20 mouse cellular contexts compared by ENCODE assay signal in genomic region chr2:130268074-130268473, GRCm38 (mm10). TPM values are rescaled to one million over a fixed set of nuclear protein-coding genes. Genes with fewer than 3 reads are reported as not detected.
A peak's percentile ranks its signal among the peaks of the same experiment; 100 is the strongest.
DNase-seq lines count a peak whose midpoint lies in the region; ATAC-seq and TF ChIP-seq lines count a peak whose summit lies in the region.
"Had no signal": no experiment of that assay in that cellular context is flagged by ENCODE, and none has a peak within 500 bp of the region (broad histone marks: within the 10 kb centered on the region; RNA-seq: fewer than 3 reads in every experiment).

No protein-coding gene starts in this region.

- WGBS in hindbrain, postnatal 0 days = 68% methylated on average over 7 of the region's 7 CpGs
- WGBS in hindbrain, embryonic 16.5 days = 66% methylated on average over 7 of the region's 7 CpGs

- no peak overlapping the region for H3K4me3 ChIP-seq in hindbrain, postnatal 0 days (ENCODE audit: low read length)
- no peak overlapping the region for H3K4me3 ChIP-seq in hindbrain, embryonic 16.5 days (ENCODE audit: low read length)
- no peak overlapping the region for H3K4me3 ChIP-seq in left cerebral cortex, adult 2 months
- H3K4me3 ChIP-seq: embryonic facial prominence, embryonic 10.5 days; forebrain, embryonic 13.5 days; heart, embryonic 13.5 days; hindbrain, embryonic 12.5 days had no signal

- DNase-seq in hindbrain, postnatal 0 days (ENCODE audit: low spot score) = no peak
- DNase-seq in left cerebral cortex, adult 2 months (ENCODE audit: extremely low spot score in 1 of 2, low spot score in 2 of 2) = no peak
- no peak for DNase-seq in left cerebral cortex, adult 11 months (ENCODE audit: low spot score)
- DNase-seq in ES-CJ7 (ENCODE audit: low read depth, low spot score) (peak; percentile 55), R1 (ENCODE audit: low read depth, low spot score) (peak; percentile 33)
- DNase-seq in cerebellum, postnatal 14 days = no peak
- DNase-seq: adrenal gland, postnatal 14 days; cerebellum, adult 18-20 months; cerebellum, adult 9-11 months; forebrain, postnatal 0 days; gastrocnemius, postnatal 10 days; heart, postnatal 4 days had no signal

- no peaks in the 10 kb centered on the region for H3K27me3 ChIP-seq in hindbrain, postnatal 0 days (ENCODE audit: insufficient read depth, low read length)
- H3K27me3 ChIP-seq in hindbrain, embryonic 16.5 days (replicated peaks; ENCODE audit: control insufficient read depth, insufficient read depth, low read length) = no peaks in the 10 kb centered on the region
- H3K27me3 ChIP-seq: hindbrain, embryonic 12.5 days had no signal

- H3K4me2 ChIP-seq in hindbrain, postnatal 0 days (ENCODE audit: low read depth, low read length) = no peak overlapping the region
- H3K4me2 ChIP-seq in hindbrain, embryonic 16.5 days (ENCODE audit: low read length) = no peak overlapping the region
- H3K4me2 ChIP-seq: forebrain, embryonic 13.5 days; heart, embryonic 13.5 days; hindbrain, embryonic 12.5 days had no signal

- no peak overlapping the region for H3K27ac ChIP-seq in hindbrain, postnatal 0 days
- no peak overlapping the region for H3K27ac ChIP-seq in hindbrain, embryonic 16.5 days (ENCODE audit: low read depth, low read length)
- H3K27ac ChIP-seq in left cerebral cortex, adult 2 months = no peak overlapping the region
- H3K27ac ChIP-seq: embryonic facial prominence, embryonic 10.5 days; forebrain, embryonic 13.5 days; heart, embryonic 13.5 days; hindbrain, embryonic 12.5 days had no signal

- H3K36me3 ChIP-seq in hindbrain, postnatal 0 days (ENCODE audit: insufficient read depth, low read length) = no peaks in the 10 kb centered on the region
- no peaks in the 10 kb centered on the region for H3K36me3 ChIP-seq in hindbrain, embryonic 16.5 days (ENCODE audit: control insufficient read depth, insufficient read depth, low read length)
- H3K36me3 ChIP-seq: embryonic facial prominence, embryonic 10.5 days; heart, embryonic 13.5 days; hindbrain, embryonic 12.5 days had no signal

- peak; percentile 24 for TF ChIP-seq CTCF in hindbrain, postnatal 0 days (IDR thresholded peaks at IDR 0.05; ENCODE audit: low read depth)
- TF ChIP-seq CTCF in left cerebral cortex, adult 2 months (IDR thresholded peaks at IDR 0.05) = peak; percentile 28

- ATAC-seq in hindbrain, postnatal 0 days = no peak
- no peak for ATAC-seq in hindbrain, embryonic 16.5 days
- ATAC-seq: activated CD4-positive, CD25-positive, alpha-beta regulatory T cell, adult 4 months; forebrain, embryonic 13.5 days; forebrain, postnatal 0 days; intestine, embryonic 16.5 days had no signal

- no peak overlapping the region for H3K9ac ChIP-seq in hindbrain, postnatal 0 days (replicated peaks; ENCODE audit: low read length)
- H3K9ac ChIP-seq in hindbrain, embryonic 16.5 days (ENCODE audit: low read depth, low read length) = no peak overlapping the region
- H3K9ac ChIP-seq: forebrain, embryonic 13.5 days; forebrain, postnatal 0 days; heart, embryonic 13.5 days; hindbrain, embryonic 12.5 days had no signal

- no peaks in the 10 kb centered on the region for H3K9me3 ChIP-seq in hindbrain, postnatal 0 days (ENCODE audit: low read length)
- H3K9me3 ChIP-seq in hindbrain, embryonic 16.5 days (ENCODE audit: control insufficient read depth, low read length) = no peaks in the 10 kb centered on the region
- H3K9me3 ChIP-seq: embryonic facial prominence, embryonic 10.5 days; forebrain, embryonic 13.5 days; G1E; heart, embryonic 13.5 days; hindbrain, embryonic 12.5 days had no signal

- H3K4me1 ChIP-seq in hindbrain, postnatal 0 days (ENCODE audit: insufficient read depth, low read length) = no peaks in the 10 kb centered on the region
- H3K4me1 ChIP-seq in hindbrain, embryonic 16.5 days (ENCODE audit: control insufficient read depth, insufficient read depth, low read depth, low read length) = peaks cover under 1% of the 10 kb centered on the region

- intact Hi-C loops in left cerebral cortex, adult 2 months (cut with DNase I) = no loop called here

RNA-seq across cellular contexts. Expression of gene Nop56, which starts 6.2 kb away (rescaled TPM):
- total RNA-seq in hindbrain, postnatal 0 days (2014; rRNA removed) = 109 and 118 TPM in 2 replicates
- 258 and 268 TPM in 2 replicates for polyA plus RNA-seq in hindbrain, postnatal 0 days (2015; fragmentation: Nextera tagmentation; extraction: Ambion mirVana)
- polyA plus RNA-seq in hindbrain, embryonic 16.5 days (2015; fragmentation: Nextera tagmentation; extraction: Ambion mirVana) = 241 and 259 TPM in 2 replicates
- total RNA-seq in left cerebral cortex, adult 2 months (2021) = 100 to 1,000 TPM; 140 to 144 TPM

RNA-seq across cellular contexts. Expression of gene Idh3b, which starts 16.3 kb away (rescaled TPM):
- total RNA-seq in hindbrain, postnatal 0 days (2014; rRNA removed) = 158 and 161 TPM in 2 replicates
- 215 TPM in 2 replicates for polyA plus RNA-seq in hindbrain, postnatal 0 days (2015; fragmentation: Nextera tagmentation; extraction: Ambion mirVana)
- 201 and 222 TPM in 2 replicates for polyA plus RNA-seq in hindbrain, embryonic 16.5 days (2015; fragmentation: Nextera tagmentation; extraction: Ambion mirVana)
- 100 to 1,000 TPM; 285 to 286 TPM for total RNA-seq in left cerebral cortex, adult 2 months (2021)

RNA-seq across cellular contexts. Expression of gene Ebf4, which starts 26.9 kb away (rescaled TPM):
- 18.7 and 19.3 TPM in 2 replicates for total RNA-seq in hindbrain, postnatal 0 days (2014; rRNA removed)
- polyA plus RNA-seq in hindbrain, postnatal 0 days (2015; fragmentation: Nextera tagmentation; extraction: Ambion mirVana) = 5.4 TPM in 2 replicates
- 3.6 and 4.1 TPM in 2 replicates for polyA plus RNA-seq in hindbrain, embryonic 16.5 days (2015; fragmentation: Nextera tagmentation; extraction: Ambion mirVana)
- total RNA-seq in left cerebral cortex, adult 2 months (2021) = 1 to 10 TPM; 9.7 to 9.8 TPM
- polyA plus RNA-seq: activated CD4-positive, CD25-positive, alpha-beta regulatory T cell, adult 4 months; G1E had no signal

Comparison
In these comparisons a context has a peak if more than half of its experiments do, and no peak if none do; other contexts are left out.
1. DNase-seq: peak in ES-CJ7 (single experiment) and R1 (single experiment); none in hindbrain, postnatal 0 days (single experiment), left cerebral cortex, adult 2 months (0 of 2), left cerebral cortex, adult 11 months (single experiment) and cerebellum, postnatal 14 days (0 of 2).